Mouse (Mus musculus): ENCODE results near the gene Cstf1.

DNA sequence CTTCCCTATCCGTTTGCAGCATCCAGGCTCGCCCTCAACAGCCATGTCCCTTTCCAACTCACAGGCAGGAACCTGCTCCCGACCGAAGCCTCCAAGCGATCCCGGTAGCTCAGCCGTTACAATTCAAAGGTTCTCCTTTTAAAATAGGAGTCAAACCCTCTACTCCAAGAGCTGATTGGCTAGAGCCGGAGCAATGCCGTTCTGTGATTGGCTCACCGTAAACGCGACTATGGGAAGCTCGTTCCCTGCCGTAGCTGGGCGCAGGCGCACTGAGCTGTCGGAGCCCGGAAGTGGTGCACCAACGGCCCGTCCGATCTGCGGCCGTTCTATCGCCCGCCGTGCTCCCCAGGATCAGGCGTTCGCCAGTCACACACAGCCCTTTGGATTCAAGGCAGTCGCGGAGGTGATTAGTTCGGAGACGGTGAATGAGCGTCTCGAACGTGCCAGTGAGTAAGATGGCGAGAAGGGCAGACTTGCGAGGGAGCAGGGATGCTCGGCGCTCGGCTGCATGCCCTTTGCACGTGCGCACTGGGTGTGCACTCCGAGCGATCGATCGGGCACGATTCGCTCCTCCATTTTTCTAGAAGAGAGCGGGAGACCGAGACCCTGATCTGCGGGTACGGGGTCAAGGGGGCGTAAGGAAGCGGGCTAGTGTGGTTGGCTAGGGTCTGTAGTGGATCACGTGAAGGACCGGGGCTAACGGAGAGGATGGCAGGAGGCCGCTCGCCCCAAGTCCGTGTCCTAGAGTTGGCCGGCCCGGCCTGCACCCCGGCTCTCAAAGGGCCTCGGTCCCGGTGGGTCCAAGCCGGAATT lies at the start of gene Cstf1, which contains the start of gene Aurka:
- no peak for TF ChIP-seq MAFK (IDR thresholded peaks at IDR 0.05; ENCODE audit: insufficient replicate concordance, low read length)
- peak; percentile 82 for TF ChIP-seq POLR2A (IDR thresholded peaks at IDR 0.05; ENCODE audit: low read depth, low read length)
- TF ChIP-seq ELF1 (IDR thresholded peaks at IDR 0.05; ENCODE audit: low read depth, low read length) = peak; percentile 97
- no peak for TF ChIP-seq CTCF (conservative IDR thresholded peaks at IDR 0.05 in 1 of 2, IDR thresholded peaks at IDR 0.05 in 1 of 2; ENCODE audit: low read depth in 2 of 2, low read length in 2 of 2)
- TF ChIP-seq EP300 (IDR thresholded peaks at IDR 0.05; ENCODE audit: low read length) = no peak
- TF ChIP-seq BHLHE40 (IDR thresholded peaks at IDR 0.05; ENCODE audit: low read depth, low read length) = peak; percentile 100
- 0 out of 2 replicates have a peak, but pooled peaks have one; percentile 39 for TF ChIP-seq MAZ (IDR thresholded peaks at IDR 0.05; ENCODE audit: low read depth, low read length)
- peak; percentile 66 for TF ChIP-seq NELFE (IDR thresholded peaks at IDR 0.05; ENCODE audit: low read depth, low read length)
- TF ChIP-seq USF1 (IDR thresholded peaks at IDR 0.05; ENCODE audit: low read depth, low read length) = peak; percentile 72
- peak; percentile 97 for TF ChIP-seq HCFC1 (IDR thresholded peaks at IDR 0.05; ENCODE audit: low read depth, low read length)
